Mouse (Mus musculus): ENCODE data around the gene Herc6.
"Not testable (repeated sequence)": the region's sequence is repeated elsewhere in the genome, so short reads cannot be mapped to it uniquely, and the experiment has no call there.

Gene Herc6

GRCm38 (mm10) chr6:57580881-57581548 lies at the start of gene Herc6:
Gene Herc6 (plus strand): TSS chr6:57581000.
- peak; percentile 81 for DNase-seq

- no peak for DNase-seq
Measured at GRCm38 (mm10) chr6:57531011-57531410, 49.8 kb upstream of the Herc6 start.

- DNase-seq: no peak
Measured at GRCm38 (mm10) chr6:57531441-57531840, 49.4 kb upstream of the Herc6 start.

GRCm38 (mm10) chr6:57532022-57532421 lies 48.8 kb upstream of the Herc6 start:
- no peak for DNase-seq

GRCm38 (mm10) chr6:57533410-57533809 lies 47.4 kb upstream of the Herc6 start:
- no peak for DNase-seq

GRCm38 (mm10) chr6:57534231-57534610 lies 46.6 kb upstream of the Herc6 start:
- DNase-seq: peak; percentile 31

- DNase-seq: peak; percentile 46
Measured at GRCm38 (mm10) chr6:57534611-57535286, 46.1 kb upstream of the Herc6 start.

- peak; percentile 100 for DNase-seq
Measured at GRCm38 (mm10) chr6:57535386-57535936, 45.3 kb upstream of the Herc6 start, which contains the start of gene Ppm1k. Gene Ppm1k (minus strand): TSS chr6:57535468.

- peak; percentile 11 for DNase-seq
Measured at GRCm38 (mm10) chr6:57535971-57536669, 44.7 kb upstream of the Herc6 start.

GRCm38 (mm10) chr6:57537887-57538286 lies 42.9 kb upstream of the Herc6 start:
- no peak for DNase-seq

- no peak for DNase-seq
Measured at GRCm38 (mm10) chr6:57540950-57541498, 39.8 kb upstream of the Herc6 start.

GRCm38 (mm10) chr6:57541737-57542335 lies 39.0 kb upstream of the Herc6 start:
- no peak for DNase-seq

GRCm38 (mm10) chr6:57543591-57543990 lies 37.2 kb upstream of the Herc6 start:
- DNase-seq: not testable (repeated sequence)

GRCm38 (mm10) chr6:57544866-57545265 lies 35.9 kb upstream of the Herc6 start:
- no peak for DNase-seq

- no peak for DNase-seq
Measured at GRCm38 (mm10) chr6:57551211-57551796, 29.5 kb upstream of the Herc6 start.

- DNase-seq: no peak
Measured at GRCm38 (mm10) chr6:57557796-57558317, 22.9 kb upstream of the Herc6 start.

- no peak for DNase-seq
Measured at GRCm38 (mm10) chr6:57563454-57563853, 17.3 kb upstream of the Herc6 start.

GRCm38 (mm10) chr6:57565452-57565851 lies 15.3 kb upstream of the Herc6 start:
- DNase-seq: no peak

GRCm38 (mm10) chr6:57567630-57568029 lies 13.2 kb upstream of the Herc6 start:
- no peak for DNase-seq

- DNase-seq: peak; percentile 52
Measured at GRCm38 (mm10) chr6:57570170-57570974, 10.4 kb upstream of the Herc6 start.

GRCm38 (mm10) chr6:57571587-57571986 lies 9.2 kb upstream of the Herc6 start:
- DNase-seq: no peak
